Mouse (Mus musculus) gonadal fat pad, adult 2 months (tissue): ENCODE measurements around the gene 1700029J07Rik. TPM values are rescaled to one million over a fixed set of nuclear protein-coding genes. Genes with fewer than 3 reads are reported as not detected.

ENCODE experiments used
- DNase-seq: peaks from one replicate; pipeline ENCODE4 v3.0.0-alpha.2; 2012; ENCODE audit warnings: low read depth
- polyA plus RNA-seq: library from polyadenylated mRNA; depleted of rRNA; stranded (reverse); fragments of >200 nt; gene quantifications from 2 replicates; pipeline ENCODE4 v1.2.3, GENCODE M21; 2012; rRNA removed

The 1700029J07Rik gene
- polyA plus RNA-seq, 1 experiment, result 1.6 TPM

DNA sequence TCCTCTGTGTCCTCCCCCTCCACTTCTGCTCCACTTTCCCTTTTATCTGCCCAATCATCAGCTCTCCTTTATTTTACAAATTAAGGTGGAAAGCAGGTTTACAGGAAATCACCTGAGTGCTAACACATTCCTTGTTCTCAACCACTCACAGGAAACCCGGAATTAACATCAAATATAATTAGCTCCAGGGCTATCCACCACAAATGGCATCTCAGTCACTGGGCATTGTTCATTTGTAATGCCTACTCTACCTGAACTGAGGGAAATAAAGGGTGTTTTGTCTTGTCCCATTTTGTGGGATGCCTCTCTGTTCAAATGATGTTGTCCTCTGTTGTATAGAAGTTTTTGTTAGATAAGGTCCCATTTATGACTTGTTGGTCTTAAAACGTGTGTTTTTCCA is 24.4 kb downstream of the 1700029J07Rik start:
- no peak for DNase-seq

DNA sequence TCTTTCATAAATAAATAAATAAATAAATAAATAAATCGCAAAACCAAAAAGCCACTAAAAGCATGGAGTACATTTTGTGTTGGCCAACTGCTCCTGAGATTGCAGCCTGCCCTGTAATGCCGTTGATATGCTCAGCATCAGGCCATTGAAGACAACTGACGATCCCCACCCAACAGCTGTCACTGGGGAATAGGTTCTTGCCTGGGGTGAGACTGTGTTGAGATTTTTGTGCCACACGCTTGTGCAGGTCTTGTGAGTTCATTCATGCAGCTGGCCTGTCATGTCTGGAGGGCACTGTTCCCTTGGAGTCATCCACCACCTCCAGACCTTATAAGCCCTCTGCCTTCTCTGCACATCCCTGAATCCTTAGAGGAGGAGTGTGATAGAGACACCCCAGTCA is 28.8 kb downstream of the 1700029J07Rik start:
- no peak for DNase-seq

DNA sequence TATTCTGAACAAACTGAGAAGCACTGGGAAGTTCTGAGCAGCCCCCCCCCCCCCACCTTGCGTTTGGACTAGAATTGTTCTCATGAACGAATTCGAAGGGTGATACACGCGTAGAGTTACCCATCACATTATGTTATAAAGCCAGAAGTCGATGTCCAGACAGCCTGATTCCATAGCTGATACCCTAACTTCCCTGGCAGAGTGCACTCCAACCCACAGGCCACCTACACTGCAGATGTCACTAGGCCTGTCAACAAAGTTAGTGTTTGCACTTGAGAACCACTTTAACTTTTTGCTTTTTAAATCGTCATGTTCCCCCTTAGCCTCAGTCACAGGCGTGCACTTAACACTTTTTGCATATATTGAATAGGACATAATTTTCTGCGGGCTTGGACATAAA is 38.1 kb downstream of the 1700029J07Rik start:
- no peak for DNase-seq

DNA sequence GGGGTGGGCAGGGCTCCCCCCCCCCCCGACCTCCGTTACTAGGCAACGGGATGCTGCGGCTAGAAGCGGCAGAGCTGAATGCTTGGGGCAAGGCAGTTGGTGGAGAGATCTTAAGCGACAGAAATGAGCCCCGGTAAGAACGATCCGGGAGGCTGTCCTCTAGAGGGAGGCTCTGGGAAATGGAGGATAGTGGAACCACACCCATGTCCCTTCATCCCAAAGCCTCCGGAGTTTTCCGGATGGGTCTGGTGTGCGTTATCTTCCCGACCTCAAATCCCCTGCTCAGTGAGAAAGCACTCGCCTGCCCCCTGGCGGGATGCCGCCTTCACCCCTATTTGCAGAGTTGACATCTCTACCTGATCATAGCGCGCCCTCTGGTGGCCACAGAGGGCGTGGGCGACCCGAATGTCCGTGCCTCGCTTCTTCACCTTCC is 40.5 kb downstream of the 1700029J07Rik start, which contains the start of gene Ccdc110:
Gene Ccdc110, plus strand, starts transcription at position 38 of the 433 bp plus-strand sequence.
- DNase-seq, result peak; percentile 26

DNA sequence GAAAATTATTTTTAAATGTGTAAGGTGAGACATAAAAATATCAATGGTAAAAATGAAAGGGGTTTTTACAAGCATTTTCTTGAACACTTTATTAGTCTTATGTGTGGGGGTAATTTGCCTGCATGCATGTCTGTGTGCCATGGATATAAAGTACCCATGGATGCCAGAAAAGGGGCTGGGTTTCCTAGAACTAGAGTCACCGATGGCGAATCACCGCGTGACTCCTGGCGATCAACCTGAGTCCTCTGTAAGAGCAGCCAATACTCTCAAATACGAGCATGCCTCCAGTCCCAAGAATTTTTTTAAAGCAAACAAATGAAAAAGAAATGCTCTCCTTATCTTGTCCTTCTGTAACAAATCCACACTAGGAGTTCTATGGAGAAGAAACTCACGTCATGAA is 52.9 kb downstream of the 1700029J07Rik start:
- DNase-seq, result no peak

DNA sequence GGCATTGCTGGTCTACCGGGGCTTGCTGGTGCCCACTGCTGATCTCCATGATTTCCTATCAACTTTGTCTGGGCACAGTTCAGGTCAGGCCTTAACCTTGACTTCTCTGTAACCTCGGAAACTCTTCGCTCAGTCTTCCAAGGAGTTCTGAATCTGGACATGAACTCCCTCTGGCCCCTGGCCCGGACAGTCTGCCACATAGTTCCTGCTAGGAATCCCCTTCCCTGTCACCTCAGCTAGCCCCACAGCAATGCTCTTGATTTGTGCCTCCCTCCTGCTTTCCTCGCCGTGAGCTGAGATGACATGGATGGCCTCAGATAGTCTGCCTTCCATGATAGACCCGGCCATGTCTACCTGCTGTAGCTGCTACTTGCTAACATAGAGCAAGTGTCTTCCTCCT is 54.7 kb downstream of the 1700029J07Rik start:
- no peak for DNase-seq

DNA sequence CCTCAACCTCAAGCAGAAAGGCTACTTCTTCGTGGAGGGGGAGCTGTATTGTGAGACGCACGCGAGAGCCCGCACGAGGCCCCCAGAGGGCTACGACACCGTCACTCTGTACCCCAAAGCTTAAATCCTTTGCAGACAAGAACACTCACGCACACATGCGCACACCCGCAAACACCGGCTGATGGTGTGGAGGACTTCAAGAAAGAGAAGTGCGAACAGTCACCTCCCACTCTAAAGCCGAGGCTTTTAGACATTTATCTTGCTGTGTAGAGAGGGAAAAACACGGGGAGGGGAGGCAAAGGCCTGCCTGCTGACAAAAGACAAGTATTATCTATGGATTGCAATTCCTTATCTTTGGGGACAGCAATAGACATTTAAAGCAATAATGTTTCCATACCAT is 56.2 kb downstream of the 1700029J07Rik start:
- no peak for DNase-seq

DNA sequence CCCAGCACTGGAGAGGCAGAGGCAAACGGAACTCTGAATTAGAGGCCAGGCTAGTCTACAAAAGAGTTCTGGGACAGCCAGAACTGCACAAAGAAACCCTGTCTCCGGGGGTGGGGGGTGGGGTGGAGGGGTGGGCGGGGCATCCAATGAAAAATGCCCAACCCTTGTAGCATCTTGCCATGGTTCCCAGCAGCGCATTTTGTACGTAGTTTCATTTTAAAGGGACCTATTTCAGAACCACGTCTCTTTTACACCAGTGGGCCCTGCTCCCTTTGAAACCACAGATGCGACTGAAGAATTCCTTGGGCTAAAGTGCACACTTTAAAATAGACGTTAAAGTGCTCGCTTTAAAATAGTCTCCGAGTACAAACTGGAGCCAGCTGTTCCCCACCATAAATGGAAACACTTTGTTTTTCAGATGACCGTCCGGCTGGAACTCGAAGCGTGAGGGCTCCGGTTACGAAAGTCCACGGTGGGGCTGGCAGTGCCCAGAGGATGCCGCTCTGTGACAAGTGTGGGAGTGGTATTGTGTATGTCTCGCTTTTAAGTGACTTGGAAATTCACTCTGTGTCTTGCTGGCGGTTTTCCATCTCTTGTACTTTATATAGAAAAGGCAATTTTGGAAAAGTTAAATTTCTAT is 57.9 kb downstream of the 1700029J07Rik start:
- DNase-seq, result no peak

DNA sequence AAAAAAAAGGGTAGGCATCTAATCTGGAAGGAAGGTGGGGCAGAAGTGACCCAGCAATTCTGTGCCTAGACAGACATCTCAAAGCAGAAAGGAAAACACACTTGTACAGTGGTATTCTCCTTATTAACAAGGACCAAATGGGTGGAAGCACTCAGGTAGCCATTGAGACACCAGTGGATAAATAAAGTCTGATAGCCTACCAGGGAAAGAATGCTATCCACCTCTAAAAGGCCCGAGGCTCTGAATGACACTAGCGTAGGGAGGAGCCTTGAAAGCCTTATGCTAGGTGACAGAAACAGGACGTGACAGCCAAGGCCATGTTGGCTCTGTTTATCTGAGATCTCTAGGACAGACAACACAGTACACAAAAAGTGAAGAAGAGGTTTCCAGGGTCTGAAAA is 58.6 kb downstream of the 1700029J07Rik start:
- DNase-seq, result no peak

DNA sequence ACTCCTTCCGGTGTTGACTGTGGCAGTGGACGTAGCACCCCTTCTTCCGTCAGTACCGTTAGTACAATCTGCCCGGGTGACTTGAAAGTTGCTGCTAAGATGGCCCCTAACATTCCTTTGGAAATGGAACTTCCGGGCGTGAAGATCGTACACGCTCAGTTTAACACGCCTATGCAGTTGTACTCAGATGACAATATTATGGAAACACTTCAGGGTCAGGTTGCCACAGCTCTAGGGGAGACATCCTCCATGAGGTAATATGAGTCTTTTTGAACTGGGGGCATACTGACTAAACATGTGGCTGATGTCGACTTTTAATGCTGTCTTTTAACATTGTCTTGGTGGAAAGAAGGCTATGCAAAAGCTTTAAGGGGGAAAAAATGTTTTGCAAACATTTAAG is 61.3 kb downstream of the 1700029J07Rik start:
- no peak for DNase-seq

DNA sequence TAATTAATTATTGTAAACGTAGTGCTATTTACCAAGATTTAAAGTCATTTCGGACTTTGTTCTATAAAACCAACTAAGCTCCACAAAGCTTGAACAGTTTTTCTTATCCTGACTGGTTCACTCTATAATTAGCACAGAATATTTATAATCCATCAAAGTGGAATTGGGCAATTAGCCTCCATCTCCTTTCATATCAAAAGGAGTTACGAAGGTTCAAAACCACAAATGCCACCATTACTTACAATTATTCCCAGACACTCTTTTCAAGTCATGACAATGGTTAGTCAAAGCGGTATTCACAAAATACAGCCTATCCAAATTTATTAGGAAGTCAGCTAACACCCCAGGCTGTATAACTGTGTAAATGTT is 68.8 kb downstream of the 1700029J07Rik start:
- DNase-seq, result no peak

DNA sequence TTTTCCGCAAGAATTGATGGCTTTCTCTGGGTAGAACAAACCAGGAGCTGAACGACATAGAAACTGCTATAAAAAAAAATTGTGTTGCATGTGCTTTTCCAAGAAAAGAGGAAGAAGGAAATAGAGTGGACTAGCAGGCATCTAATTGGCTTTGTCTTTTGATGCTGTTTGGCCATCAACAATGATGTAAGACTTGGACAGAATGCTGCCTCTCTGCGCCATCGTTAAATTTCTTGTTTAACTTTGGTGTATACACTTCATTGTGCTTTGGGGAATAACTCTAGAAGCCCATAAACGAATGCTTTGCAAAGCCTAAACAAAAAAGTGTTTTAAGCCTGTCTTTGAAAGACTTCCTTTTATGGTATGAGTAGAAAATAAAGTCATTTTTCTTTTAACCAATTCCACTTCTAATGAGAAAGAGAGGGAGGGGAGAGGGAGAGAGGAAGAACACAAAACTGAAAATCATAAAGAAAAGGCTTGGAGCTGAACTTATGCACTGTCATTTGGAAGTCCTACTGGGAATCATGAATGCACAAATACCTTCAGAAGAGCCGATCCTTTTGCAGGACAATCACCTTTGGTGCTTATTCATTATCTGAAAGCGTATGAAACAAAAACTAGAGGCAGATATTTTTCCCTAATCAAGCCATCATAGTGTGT is 69.3 kb downstream of the 1700029J07Rik start:
- DNase-seq, result no peak

DNA sequence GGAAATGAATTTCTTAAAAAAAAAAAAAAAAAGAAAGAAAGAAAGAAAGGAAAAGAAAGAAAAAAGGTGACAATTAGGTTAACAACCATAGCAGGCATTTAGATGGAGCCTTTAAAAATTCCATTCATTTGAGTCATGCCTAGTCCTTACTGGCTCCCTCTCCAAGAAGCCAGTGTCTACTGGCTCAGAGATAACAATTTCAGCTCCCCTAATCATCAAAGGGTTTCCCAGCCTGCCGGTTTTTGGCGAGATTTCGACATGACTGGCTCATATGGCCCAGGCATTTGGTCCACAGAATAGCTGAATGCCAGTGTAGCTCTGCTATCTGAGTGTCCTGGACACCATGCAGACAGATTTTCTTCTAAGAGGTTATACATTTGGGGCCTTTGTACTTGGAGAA is 71.4 kb downstream of the 1700029J07Rik start:
- DNase-seq, result no peak

Other genes starting within 250 kb of the 1700029J07Rik start
- gene Pdlim3, start 89.8 kb downstream of the 1700029J07Rik start, polyA plus RNA-seq, result 49.0 and 49.3 TPM in 2 replicates
- gene Ccdc110, start 40.6 kb downstream of the 1700029J07Rik start, polyA plus RNA-seq, result 0.04 and 0.16 TPM in 2 replicates
- 26.8 and 28.8 TPM in 2 replicates for gene Ufsp2, start 276 bp upstream of the 1700029J07Rik start, polyA plus RNA-seq
- 0.22 and 0.33 TPM in 2 replicates for gene Lrp2bp, start 24.1 kb upstream of the 1700029J07Rik start, polyA plus RNA-seq
- 3.3 and 4.1 TPM in 2 replicates for gene Ankrd37, start 30.5 kb upstream of the 1700029J07Rik start, polyA plus RNA-seq
- gene Cfap97, start 176.5 kb upstream of the 1700029J07Rik start, polyA plus RNA-seq, result 6.7 and 8.2 TPM in 2 replicates
- 5.1 and 5.6 TPM in 2 replicates for gene Snx25, start 176.9 kb upstream of the 1700029J07Rik start, polyA plus RNA-seq
- 278 and 306 TPM in 2 replicates for gene Slc25a4, start 236.0 kb upstream of the 1700029J07Rik start, polyA plus RNA-seq